Mouse (Mus musculus): ENCODE results near the gene Gm45062. TPM values are rescaled to one million over a fixed set of nuclear protein-coding genes. Genes with fewer than 3 reads are reported as not detected.

Gm45062 gene
- 42.0 TPM for polyA plus RNA-seq (2015; fragmentation: Illumina TruSeq; extraction: RNeasy Lipid Tissue Mini Kit (QIAGEN cat#74804); ENCODE audit: insufficient read depth, low replicate concordance)

GRCm38 (mm10) chr6:8259004-8259666 is at the start of gene Gm45062, which contains the start of the genes Rpa3 and Umad1:
Gm45062 (plus strand) TSS chr6:8259450.
Rpa3 (minus strand) TSS chr6:8259173.
Umad1 (plus strand) TSS chr6:8259288.

GRCm38 (mm10) chr6:8509551-8509950 is 250.3 kb downstream of the Gm45062 start, which contains the start of gene Glcci1:
Glcci1 (plus strand) TSS chr6:8509600.

Other genes starting within 250 kb of the Gm45062 start
- 1.9 TPM for gene Col28a1, start 66.8 kb upstream of the Gm45062 start, polyA plus RNA-seq (2015; fragmentation: Illumina TruSeq; extraction: RNeasy Lipid Tissue Mini Kit (QIAGEN cat#74804); ENCODE audit: insufficient read depth, low replicate concordance)
- gene Mios, start 50.2 kb upstream of the Gm45062 start, polyA plus RNA-seq (2015; fragmentation: Illumina TruSeq; extraction: RNeasy Lipid Tissue Mini Kit (QIAGEN cat#74804); ENCODE audit: insufficient read depth, low replicate concordance): 21.3 TPM
- gene Rpa3, start 277 bp upstream of the Gm45062 start, polyA plus RNA-seq (2015; fragmentation: Illumina TruSeq; extraction: RNeasy Lipid Tissue Mini Kit (QIAGEN cat#74804); ENCODE audit: insufficient read depth, low replicate concordance): 65.4 TPM
- gene Umad1, start 162 bp upstream of the Gm45062 start, polyA plus RNA-seq (2015; fragmentation: Illumina TruSeq; extraction: RNeasy Lipid Tissue Mini Kit (QIAGEN cat#74804); ENCODE audit: insufficient read depth, low replicate concordance): 23.5 TPM